16 mouse cellular contexts compared by ENCODE assay signal in the genomic region with DNA sequence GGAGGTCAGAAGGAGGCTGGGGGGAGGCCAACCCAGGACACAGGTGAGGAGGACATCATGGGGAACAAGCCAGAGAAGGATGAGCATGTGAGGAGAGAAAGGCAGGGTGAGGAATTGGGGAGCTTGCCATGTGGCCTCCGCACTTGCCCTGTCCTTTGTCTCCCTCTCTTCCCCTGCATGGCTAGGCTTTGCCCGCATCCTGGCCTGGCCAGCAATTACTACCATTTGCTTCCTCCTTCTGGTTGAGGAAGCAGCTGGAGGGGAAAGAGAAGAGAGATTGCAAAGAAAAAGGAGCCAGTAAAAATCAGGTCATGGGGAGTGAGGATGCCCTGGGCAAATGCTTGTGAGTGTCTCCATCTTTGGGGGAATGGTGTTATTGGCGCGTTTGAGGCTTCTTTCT.
DNase-seq lines count a peak whose midpoint lies in the region; ATAC-seq lines count a peak whose summit lies in the region.
"Had no signal": no experiment of that assay in that cellular context is flagged by ENCODE, and none has a peak within 500 bp of the region (broad histone marks: within the 10 kb centered on the region; RNA-seq: fewer than 3 reads in every experiment).

No protein-coding gene starts in this region.

- 74% methylated on average over 4 of the region's 4 CpGs for WGBS in liver, embryonic 12.5 days (ENCODE audit: insufficient replicate concordance)

- H3K9me3 ChIP-seq in liver, embryonic 12.5 days (replicated peaks) = 0 out of 2 replicates have a peak, but pooled peaks cover 4% of the 10 kb centered on the region
- H3K9me3 ChIP-seq: embryonic facial prominence, embryonic 12.5 days; heart, embryonic 15.5 days; intestine, embryonic 15.5 days; limb, embryonic 15.5 days had no signal

- no peak overlapping the region for H3K9ac ChIP-seq in liver, embryonic 12.5 days
- H3K9ac ChIP-seq: embryonic facial prominence, embryonic 12.5 days; heart, embryonic 15.5 days; intestine, embryonic 15.5 days; limb, embryonic 15.5 days; liver, embryonic 14.5 days had no signal

- peak; percentile 20 to 22 for DNase-seq in cerebellum, postnatal 14 days
- no peak for DNase-seq in cerebellum, adult 9-11 months
- peak; percentile 34 for DNase-seq in layer of hippocampus, adult 11-12 months (ENCODE audit: low spot score)
- no peak for DNase-seq in layer of hippocampus, adult 18-20 months (ENCODE audit: low spot score in 2 of 2)
- DNase-seq in retina, postnatal 1 day = peak; percentile 69
- DNase-seq in retina, embryonic 14.5 days (ENCODE audit: low spot score) = no peak

- H3K4me3 ChIP-seq in liver, embryonic 12.5 days = no peak overlapping the region
- H3K4me3 ChIP-seq: embryonic facial prominence, embryonic 12.5 days; heart, embryonic 15.5 days; intestine, embryonic 15.5 days; left cerebral cortex, adult 2 months; limb, embryonic 15.5 days had no signal

- no peak for ATAC-seq in liver, embryonic 12.5 days
- ATAC-seq: CD4-positive, CD25-positive, alpha-beta regulatory T cell, adult 4 months had no signal

- peaks cover 25% of the 10 kb centered on the region for H3K36me3 ChIP-seq in liver, embryonic 12.5 days
- H3K36me3 ChIP-seq: embryonic facial prominence, embryonic 12.5 days; heart, embryonic 15.5 days; limb, embryonic 15.5 days had no signal

- H3K27ac ChIP-seq in liver, embryonic 12.5 days = no peak overlapping the region
- H3K27ac ChIP-seq: embryonic facial prominence, embryonic 12.5 days; heart, embryonic 15.5 days; intestine, embryonic 15.5 days; kidney, postnatal 0 days; left cerebral cortex, adult 2 months; limb, embryonic 15.5 days; liver, embryonic 14.5 days; macrophage had no signal

- peaks cover 7% of the 10 kb centered on the region; the same call in 1 of the 2 replicates for H3K4me1 ChIP-seq in liver, embryonic 12.5 days
- H3K4me1 ChIP-seq: limb, embryonic 15.5 days had no signal

- H3K4me2 ChIP-seq in liver, embryonic 12.5 days = no peak overlapping the region
- H3K4me2 ChIP-seq: embryonic facial prominence, embryonic 12.5 days; heart, embryonic 15.5 days; intestine, embryonic 15.5 days; limb, embryonic 15.5 days had no signal

- no peaks in the 10 kb centered on the region for H3K27me3 ChIP-seq in liver, embryonic 12.5 days (replicated peaks)
- H3K27me3 ChIP-seq: embryonic facial prominence, embryonic 12.5 days; heart, embryonic 15.5 days; intestine, embryonic 15.5 days; limb, embryonic 15.5 days had no signal

Comparison
In these comparisons a context has a peak if more than half of its experiments do, and no peak if none do; other contexts are left out.
1. DNase-seq: peak in cerebellum, postnatal 14 days (2 of 2), layer of hippocampus, adult 11-12 months (single experiment) and retina, postnatal 1 day (single experiment); none in cerebellum, adult 9-11 months (single experiment), layer of hippocampus, adult 18-20 months (0 of 2) and retina, embryonic 14.5 days (single experiment).